ENCODE assay signal across 10 mouse cellular contexts in genomic region chr19:25123031-25123430, GRCm38 (mm10).
DNase-seq lines count a peak whose midpoint lies in the region; ATAC-seq and TF ChIP-seq lines count a peak whose summit lies in the region.
"Had no signal": no experiment of that assay in that cellular context is flagged by ENCODE, and none has a peak within 500 bp of the region (broad histone marks: within the 10 kb centered on the region; RNA-seq: fewer than 3 reads in every experiment).

No protein-coding gene starts in this region.

- H3K36me3 ChIP-seq in hindbrain, postnatal 0 days (ENCODE audit: insufficient read depth, low read length) = no peaks in the 10 kb centered on the region
- H3K36me3 ChIP-seq in hindbrain, embryonic 10.5 days = no peaks in the 10 kb centered on the region
- H3K36me3 ChIP-seq: limb, embryonic 13.5 days had no signal

- DNase-seq in hindbrain, postnatal 0 days (ENCODE audit: low spot score) = no peak
- no peak for DNase-seq in hindbrain, embryonic 10.5 days (ENCODE audit: low spot score)
- DNase-seq in gastrocnemius, postnatal 25 days = peak; percentile 38
- peak; percentile 20 for DNase-seq in heart, postnatal 25 days (ENCODE audit: low spot score)
- peak; percentile 45 for DNase-seq in lung, postnatal 10 days
- DNase-seq in thymus, postnatal 4 days = no peak
- no peak for DNase-seq in urinary bladder, postnatal 36 days (ENCODE audit: low spot score in 2 of 2)
- DNase-seq in testis, postnatal 14 days (ENCODE audit: low spot score) = no peak
- DNase-seq: adrenal gland, adult 2 months had no signal

- 0 out of 2 replicates have a peak overlapping the region, but pooled peaks have one; percentile 10 for H3K4me2 ChIP-seq in hindbrain, postnatal 0 days (ENCODE audit: low read depth, low read length)
- H3K4me2 ChIP-seq: limb, embryonic 13.5 days had no signal

- intact Hi-C loops in heart, postnatal 25 days (cut with DNase I) = no loop called here

- WGBS in hindbrain, postnatal 0 days = 47% methylated on average over 13 of the region's 13 CpGs
- 77% methylated on average over 13 of the region's 13 CpGs for WGBS in hindbrain, embryonic 10.5 days

- no peak overlapping the region for H3K27ac ChIP-seq in hindbrain, postnatal 0 days
- no peak overlapping the region for H3K27ac ChIP-seq in hindbrain, embryonic 10.5 days
- H3K27ac ChIP-seq: limb, embryonic 13.5 days had no signal

- H3K4me3 ChIP-seq in hindbrain, postnatal 0 days (ENCODE audit: low read length) = no peak overlapping the region
- H3K4me3 ChIP-seq in hindbrain, embryonic 10.5 days = no peak overlapping the region
- H3K4me3 ChIP-seq: limb, embryonic 13.5 days had no signal

- H3K9ac ChIP-seq in hindbrain, postnatal 0 days (replicated peaks; ENCODE audit: low read length) = no peak overlapping the region
- H3K9ac ChIP-seq: limb, embryonic 13.5 days had no signal

- no peak for ATAC-seq in hindbrain, postnatal 0 days

- H3K9me3 ChIP-seq in hindbrain, postnatal 0 days (ENCODE audit: low read length) = no peaks in the 10 kb centered on the region
- H3K9me3 ChIP-seq in hindbrain, embryonic 10.5 days = no peaks in the 10 kb centered on the region
- H3K9me3 ChIP-seq: limb, embryonic 13.5 days had no signal

- no peak for TF ChIP-seq CTCF in hindbrain, postnatal 0 days (IDR thresholded peaks at IDR 0.05; ENCODE audit: low read depth)

- no peaks in the 10 kb centered on the region for H3K27me3 ChIP-seq in hindbrain, postnatal 0 days (ENCODE audit: insufficient read depth, low read length)
- H3K27me3 ChIP-seq in hindbrain, embryonic 10.5 days (ENCODE audit: insufficient read depth, poor library complexity, severe bottlenecking) = no peaks in the 10 kb centered on the region
- H3K27me3 ChIP-seq: limb, embryonic 13.5 days had no signal

- 0 out of 2 replicates have a peak, but pooled peaks cover 2% of the 10 kb centered on the region for H3K4me1 ChIP-seq in hindbrain, postnatal 0 days (ENCODE audit: insufficient read depth, low read length)
- no peaks in the 10 kb centered on the region for H3K4me1 ChIP-seq in hindbrain, embryonic 10.5 days (replicated peaks)

Comparison
In these comparisons a context has a peak if more than half of its experiments do, and no peak if none do; other contexts are left out.
1. DNase-seq: peak in gastrocnemius, postnatal 25 days (single experiment), heart, postnatal 25 days (single experiment) and lung, postnatal 10 days (single experiment); none in hindbrain, postnatal 0 days (single experiment), hindbrain, embryonic 10.5 days (single experiment), thymus, postnatal 4 days (single experiment), urinary bladder, postnatal 36 days (0 of 2) and testis, postnatal 14 days (single experiment).